Mouse (Mus musculus) CH12.LX (cell line): Measurements from ENCODE around the gene Crnkl1. TPM values are rescaled to one million over a fixed set of nuclear protein-coding genes. Genes with fewer than 3 reads are reported as not detected.

Experiments
- DNase-seq: peaks from one replicate; pipeline ENCODE4 v3.0.0-alpha.2; 2013; ENCODE audit errors: extremely low read depth
- H3K27ac ChIP-seq: 2 replicates; pipeline ENCODE4 v1.5.1; 2012; ENCODE audit warnings: low read depth, mild to moderate bottlenecking, control low read depth, moderate library complexity; ENCODE audit not compliant: insufficient read depth
- H3K27me3 ChIP-seq: replicated peaks from 2 replicates; pipeline ENCODE3; 2012; ENCODE audit warnings: inconsistent platforms
- H3K36me3 ChIP-seq, 2 experiments: replicated peaks in 1 of 2; 2 replicates each; pipeline versions ENCODE3 to v1.6.1; 2012; ENCODE audit warnings: inconsistent platforms in 1 of 2, low read length in 1 of 2, mild to moderate bottlenecking in 1 of 2, mixed read lengths in 1 of 2, moderate library complexity in 1 of 2; ENCODE audit not compliant: control insufficient read depth in 1 of 2, insufficient read depth in 1 of 2
- H3K4me1 ChIP-seq, 2 experiments: 2 replicates each; pipeline ENCODE4 v1.6.1; 2012; ENCODE audit warnings: inconsistent platforms in 1 of 2, moderate library complexity in 1 of 2; ENCODE audit not compliant: insufficient read depth in 2 of 2, control insufficient read depth in 1 of 2
- H3K4me2 ChIP-seq: 2 replicates; pipeline ENCODE4 v1.6.1; 2012; ENCODE audit warnings: low read depth, mild to moderate bottlenecking, control low read depth; ENCODE audit not compliant: poor library complexity, insufficient read depth, severe bottlenecking
- H3K4me3 ChIP-seq, 3 experiments: fragments of 150-350 bp in 1 of 3; sonication (generic) in 1 of 3; replicated peaks in 1 of 3; 2 replicates each; pipeline versions ENCODE3 to v1.5.1; 2011 to 2012; ENCODE audit warnings: low read depth in 2 of 3, low read length in 2 of 3, mild to moderate bottlenecking in 2 of 3, moderate library complexity in 2 of 3, control low read depth in 1 of 3, improper control_type of control experiment in 1 of 3, inconsistent platforms in 1 of 3, mixed read lengths in 1 of 3; ENCODE audit not compliant: poor library complexity in 1 of 3
- H3K79me2 ChIP-seq: replicated peaks from 2 replicates; pipeline ENCODE4 v1.6.1; 2012; ENCODE audit warnings: mild to moderate bottlenecking, moderate library complexity; ENCODE audit not compliant: control insufficient read depth, poor library complexity, insufficient read depth, severe bottlenecking; ENCODE audit errors: extremely low read depth
- H3K9ac ChIP-seq: 2 replicates; pipeline ENCODE4 v1.6.1; 2012; ENCODE audit warnings: low read depth, mild to moderate bottlenecking, control low read depth, moderate library complexity; ENCODE audit not compliant: insufficient read depth
- H3K9me3 ChIP-seq: replicated peaks from 2 replicates; pipeline ENCODE3; 2012; ENCODE audit warnings: low read length, inconsistent platforms, mixed read lengths
- BHLHE40 ChIP-seq: IDR thresholded peaks from 2 replicates; pipeline ENCODE4 v1.6.1; 2011; ENCODE audit warnings: mild to moderate bottlenecking, low read depth, low read length, improper control_type of control experiment
- CHD1 ChIP-seq: IDR thresholded peaks from 2 replicates; pipeline ENCODE4 v1.6.1; 2012; ENCODE audit warnings: low read depth, low read length, improper control_type of control experiment, inconsistent platforms
- CHD2 ChIP-seq: IDR thresholded peaks from 2 replicates; pipeline ENCODE4 v1.6.1; 2011; ENCODE audit warnings: low read length, improper control_type of control experiment
- E2F4 ChIP-seq: IDR thresholded peaks from 2 replicates; pipeline ENCODE4 v1.6.1; 2011; ENCODE audit warnings: low read depth, low read length, improper control_type of control experiment; ENCODE audit not compliant: insufficient replicate concordance
- ELF1 ChIP-seq: IDR thresholded peaks from 2 replicates; pipeline ENCODE4 v1.6.1; 2014; ENCODE audit warnings: low read depth, mild to moderate bottlenecking, inconsistent platforms, low read length, improper control_type of control experiment
- IRF4 ChIP-seq: IDR thresholded peaks from 2 replicates; pipeline ENCODE4 v1.6.1; 2014; ENCODE audit warnings: low read depth, mild to moderate bottlenecking, inconsistent platforms, low read length, improper control_type of control experiment
- MAFK ChIP-seq: IDR thresholded peaks from 2 replicates; pipeline ENCODE4 v1.6.1; 2011; ENCODE audit warnings: low read length, improper control_type of control experiment; ENCODE audit not compliant: insufficient replicate concordance
- MAX ChIP-seq: IDR thresholded peaks from 2 replicates; pipeline ENCODE4 v1.6.1; 2011; ENCODE audit warnings: low read length, improper control_type of control experiment
- MEF2A ChIP-seq: IDR thresholded peaks from 2 replicates; pipeline ENCODE4 v1.6.1; 2014; ENCODE audit warnings: low read depth, mild to moderate bottlenecking, inconsistent platforms, low read length, improper control_type of control experiment, borderline replicate concordance
- MXI1 ChIP-seq: IDR thresholded peaks from 2 replicates; pipeline ENCODE4 v1.6.1; 2011; ENCODE audit warnings: mild to moderate bottlenecking, low read depth, low read length, improper control_type of control experiment
- MYC ChIP-seq: IDR thresholded peaks from 2 replicates; pipeline ENCODE4 v1.6.1; 2011; ENCODE audit warnings: low read depth, mild to moderate bottlenecking, improper control_type of control experiment, low read length
- NELFE ChIP-seq: IDR thresholded peaks from 2 replicates; pipeline ENCODE4 v1.6.1; 2011; ENCODE audit warnings: low read depth, low read length, improper control_type of control experiment
- POLR2A ChIP-seq: IDR thresholded peaks from 2 replicates; pipeline ENCODE4 v1.6.1; 2011; ENCODE audit warnings: low read depth, mild to moderate bottlenecking, improper control_type of control experiment, low read length
- POLR2AphosphoS2 ChIP-seq: IDR thresholded peaks from 2 replicates; pipeline ENCODE4 v1.6.1; 2011; ENCODE audit warnings: low read depth, low read length, improper control_type of control experiment
- RAD21 ChIP-seq: IDR thresholded peaks from 2 replicates; pipeline ENCODE4 v1.6.1; 2011; ENCODE audit warnings: low read depth, mild to moderate bottlenecking, low read length, improper control_type of control experiment, moderate library complexity
- RCOR1 ChIP-seq: conservative IDR thresholded peaks from 2 replicates; pipeline ENCODE4 v1.6.1; 2012; ENCODE audit warnings: low read depth, mild to moderate bottlenecking, inconsistent platforms, low read length, improper control_type of control experiment
- SIN3A ChIP-seq: IDR thresholded peaks from 2 replicates; pipeline ENCODE4 v1.6.1; 2012; ENCODE audit warnings: low read length, improper control_type of control experiment, inconsistent platforms
- SMC3 ChIP-seq: IDR thresholded peaks from 2 replicates; pipeline ENCODE4 v1.6.1; 2011; ENCODE audit warnings: low read depth, low read length, improper control_type of control experiment
- TBP ChIP-seq: conservative IDR thresholded peaks from 2 replicates; pipeline ENCODE4 v1.6.1; 2011; ENCODE audit warnings: low read depth, low read length, improper control_type of control experiment
- USF1 ChIP-seq: IDR thresholded peaks from 2 replicates; pipeline ENCODE4 v1.6.1; 2014; ENCODE audit warnings: low read depth, mild to moderate bottlenecking, inconsistent platforms, low read length, improper control_type of control experiment
- dilution Hi-C: fragments of 300-500 bp; cut with MboI; formaldehyde crosslinking; loops from 2 replicates; pipeline ENCODE4 v1.14.3; 2020; ENCODE audit warnings: low sequenced_read_pairs; ENCODE audit not compliant: extremely low pct_unique_long_range_greater_than_20kb, extremely low pct_ligation_motif_present
- in situ Hi-C: fragments of 300-500 bp; cut with MboI; formaldehyde crosslinking; loops from 3 replicates; pipeline ENCODE4 v1.14.3; 2019; ENCODE audit warnings: low sequenced_read_pairs, low pct_ligation_motif_present, low pct_unique_long_range_greater_than_20kb, mixed read lengths
- polyA plus RNA-seq: library from polyadenylated mRNA; unstranded; fragments of >175 nt; gene quantifications from 2 replicates; pipeline ENCODE4 v1.2.1, GENCODE M21; 2012; ENCODE audit warnings: low read depth; ENCODE audit not compliant: insufficient read length
- total RNA-seq, 2 experiments: library from RNA; depleted of rRNA; stranded (reverse); fragments of 300-350 nt in 1 of 2; fragments of >200 nt in 1 of 2; gene quantifications; 2 replicates each; pipeline ENCODE4 v1.2.3; 2012 to 2014

The Crnkl1 gene
- total and polyA plus RNA-seq, 3 experiments = 18.8 to 31.6 (median 30.4) TPM

GRCm38 (mm10) chr2:145903061-145903901 is 31.5 kb downstream of the Crnkl1 start (continued):
- TF ChIP-seq TBP = peak; percentile 53; the same call in 1 of the 2 replicates
- 0 out of 2 replicates have a peak, but pooled peaks have one; percentile 35 for TF ChIP-seq CHD1
- TF ChIP-seq RCOR1 = 0 out of 2 replicates have a peak, but pooled peaks have one; percentile 27
- 0 out of 2 replicates have a peak, but pooled peaks have one; percentile 29 for TF ChIP-seq E2F4
- TF ChIP-seq NELFE = peak; percentile 72
- peak; percentile 69; the same call in 1 of the 2 replicates for TF ChIP-seq MYC
- peak; percentile 96 for TF ChIP-seq CHD2
- peak; percentile 96 for TF ChIP-seq SIN3A
- peak; percentile 16 for TF ChIP-seq MAX
- TF ChIP-seq SMC3 = peak; percentile 37
- peak; percentile 88 for TF ChIP-seq POLR2A
- TF ChIP-seq MAFK = 0 out of 2 replicates have a peak, but pooled peaks have one; percentile 14
- TF ChIP-seq USF1 = no peak
- TF ChIP-seq RAD21 = peak; percentile 34
- peak; percentile 88 for TF ChIP-seq MXI1

GRCm38 (mm10) chr2:145901861-145902260 is 33.0 kb downstream of the Crnkl1 start, which contains the start of gene Naa20:
Gene Naa20, plus strand, starts transcription at chr2:145902099.
- DNase-seq = no peak
- H3K27me3 ChIP-seq = no peaks in the 10 kb centered on the region
- dilution Hi-C loops = no loop called here
- in situ Hi-C loops = no loop called here
- H3K27ac ChIP-seq = no peak within 1 kb of the TSS
- peaks cover 38% of the 10 kb centered on the region for H3K79me2 ChIP-seq
- H3K4me2 ChIP-seq = peak within 1 kb of the TSS; percentile 79
- peaks cover 2 to 6% of the 10 kb centered on the region in 2 experiments for H3K36me3 ChIP-seq
- H3K9ac ChIP-seq = peak within 1 kb of the TSS; percentile 58; the same call in 1 of the 2 replicates
- no peaks in the 10 kb centered on the region for H3K9me3 ChIP-seq
- H3K4me1 ChIP-seq = peaks cover 7 to 44% of the 10 kb centered on the region in 2 experiments
- TF ChIP-seq ELF1 (no peak), BHLHE40 (no peak), TBP (no peak), POLR2AphosphoS2 (no peak), SMC3 (no peak), MEF2A (no peak), IRF4 (no peak), CHD2 (no peak), SIN3A (no peak)
- H3K4me3 ChIP-seq = peak within 1 kb of the TSS; percentile 85 to 97 (median 94)
